Mouse (Mus musculus) CD8-positive naive resting alpha-beta T cell, adult 2 months (primary cell): ENCODE measurements at regions not wholly inside any gene's neighbourhood (a gene's known extent, or its start where the extent isn't known, plus 50 kb on each side); places are given as distances from the start of the nearest gene placed in this dataset.

Experiments used
- DNase-seq, 2 experiments: peaks; one replicate each; pipeline ENCODE4 v3.0.0; 2022; ENCODE audit warnings: low read depth in 2 of 2, low spot score in 2 of 2

- DNase-seq: no peak
These were observed 357.6 kb upstream of the Acvr2a start for GRCm38 (mm10) chr2:48456072-48457040.

GRCm38 (mm10) chr2:48457117-48457516, 356.8 kb upstream of the Acvr2a start:
- no peak for DNase-seq

GRCm38 (mm10) chr2:48465483-48465882, 348.4 kb upstream of the Acvr2a start:
- DNase-seq: no peak

GRCm38 (mm10) chr2:48468895-48469294, 345.0 kb upstream of the Acvr2a start:
- no peak for DNase-seq

- no peak for DNase-seq
These were observed 344.6 kb upstream of the Acvr2a start for GRCm38 (mm10) chr2:48469357-48469756.

GRCm38 (mm10) chr2:48473102-48473501, 340.8 kb upstream of the Acvr2a start:
- DNase-seq: peak in 1 of 2 experiments; percentile 27

- DNase-seq: no peak
These were observed 339.3 kb upstream of the Acvr2a start for GRCm38 (mm10) chr2:48474642-48475041.

- no peak for DNase-seq
These were observed 337.1 kb upstream of the Acvr2a start for GRCm38 (mm10) chr2:48476777-48477176.

GRCm38 (mm10) chr2:48477336-48477735, 336.6 kb upstream of the Acvr2a start:
- no peak for DNase-seq

- DNase-seq: no peak
These were observed 334.3 kb upstream of the Acvr2a start for GRCm38 (mm10) chr2:48479601-48480000.

- no peak for DNase-seq
These were observed 333.3 kb upstream of the Acvr2a start for GRCm38 (mm10) chr2:48480428-48481191.

- no peak for DNase-seq
These were observed 332.6 kb upstream of the Acvr2a start for GRCm38 (mm10) chr2:48481209-48481742.

GRCm38 (mm10) chr2:48493574-48493973, 320.3 kb upstream of the Acvr2a start:
- no peak for DNase-seq

GRCm38 (mm10) chr2:48494065-48494464, 319.8 kb upstream of the Acvr2a start:
- no peak for DNase-seq

- DNase-seq: no peak
These were observed 319.3 kb upstream of the Acvr2a start for GRCm38 (mm10) chr2:48494632-48495031.

GRCm38 (mm10) chr2:48498047-48498723, 315.7 kb upstream of the Acvr2a start:
- no peak for DNase-seq

GRCm38 (mm10) chr2:48499396-48499795, 314.5 kb upstream of the Acvr2a start:
- DNase-seq: no peak

- DNase-seq: no peak
These were observed 312.5 kb upstream of the Acvr2a start for GRCm38 (mm10) chr2:48501387-48501786.

GRCm38 (mm10) chr2:48513848-48514247, 300.1 kb upstream of the Acvr2a start:
- DNase-seq: no peak

GRCm38 (mm10) chr2:48519838-48520404, 294.0 kb upstream of the Acvr2a start:
- DNase-seq: no peak

GRCm38 (mm10) chr2:48520535-48520971, 293.4 kb upstream of the Acvr2a start:
- no peak for DNase-seq
